Mouse (Mus musculus): ENCODE results near the gene Stam. TPM values are rescaled to one million over a fixed set of nuclear protein-coding genes. Genes with fewer than 3 reads are reported as not detected.
"Not testable (repeated sequence)": the region's sequence is repeated elsewhere in the genome, so short reads cannot be mapped to it uniquely, and the experiment has no call there.

The Stam gene
- polyA plus RNA-seq, 1 experiment: 31.6 TPM

GRCm38 (mm10) chr2:14055566-14056331 lies 18.1 kb upstream of the Stam start, which contains the start of gene Hacd1:
Gene Hacd1, minus strand, starts transcription at chr2:14056135.
- Histone ChIP-seq H3K4me3 (ENCODE audit: insufficient read depth, low read length) (peak within 1 kb of the TSS; percentile 99), H3K27ac (ENCODE audit: insufficient read depth, low read depth, low read length) (peak within 1 kb of the TSS; percentile 36; the same call in 1 of the 2 replicates), H3K4me1 (ENCODE audit: control insufficient read depth, insufficient read depth, low read length) (peaks cover 3% of the 10 kb centered on the region; the same call in 1 of the 2 replicates)
- TF ChIP-seq CTCF (IDR thresholded peaks at IDR 0.05; ENCODE audit: low read depth, low read length): no peak
- no peak for TF ChIP-seq POLR2A (IDR thresholded peaks at IDR 0.05; ENCODE audit: borderline replicate concordance, low read depth, low read length)

- Histone ChIP-seq H3K4me3 (ENCODE audit: insufficient read depth, low read length) (no peak overlapping the region), H3K27ac (ENCODE audit: insufficient read depth, low read depth, low read length) (no peak overlapping the region), H3K4me1 (ENCODE audit: control insufficient read depth, insufficient read depth, low read length) (no peaks in the 10 kb centered on the region)
- TF ChIP-seq POLR2A (IDR thresholded peaks at IDR 0.05; ENCODE audit: borderline replicate concordance, low read depth, low read length): no peak
- TF ChIP-seq CTCF (IDR thresholded peaks at IDR 0.05; ENCODE audit: low read depth, low read length): no peak
These were observed 7.9 kb upstream of the Stam start for GRCm38 (mm10) chr2:14065704-14066650.

- H3K4me3 ChIP-seq (ENCODE audit: insufficient read depth, low read length): no peak overlapping the region
- H3K27ac ChIP-seq (ENCODE audit: insufficient read depth, low read depth, low read length): no peak overlapping the region
- TF ChIP-seq POLR2A (IDR thresholded peaks at IDR 0.05; ENCODE audit: borderline replicate concordance, low read depth, low read length) (no peak), CTCF (IDR thresholded peaks at IDR 0.05; ENCODE audit: low read depth, low read length) (no peak)
- H3K4me1 ChIP-seq (ENCODE audit: control insufficient read depth, insufficient read depth, low read length): no peaks in the 10 kb centered on the region
These were observed 4.9 kb upstream of the Stam start for GRCm38 (mm10) chr2:14069027-14069426.

GRCm38 (mm10) chr2:14070466-14070865 lies 3.4 kb upstream of the Stam start:
- H3K27ac ChIP-seq (ENCODE audit: insufficient read depth, low read depth, low read length): no peak overlapping the region
- H3K4me3 ChIP-seq (ENCODE audit: insufficient read depth, low read length): no peak overlapping the region
- no peaks in the 10 kb centered on the region; the same call in 1 of the 2 replicates for H3K4me1 ChIP-seq (ENCODE audit: control insufficient read depth, insufficient read depth, low read length)
- TF ChIP-seq CTCF (IDR thresholded peaks at IDR 0.05; ENCODE audit: low read depth, low read length) (no peak), POLR2A (IDR thresholded peaks at IDR 0.05; ENCODE audit: borderline replicate concordance, low read depth, low read length) (no peak)

GRCm38 (mm10) chr2:14073008-14073361 lies 913 bp upstream of the Stam start:
- Histone ChIP-seq H3K4me1 (ENCODE audit: control insufficient read depth, insufficient read depth, low read length) (peaks cover 2% of the 10 kb centered on the region; the same call in 1 of the 2 replicates), H3K27ac (ENCODE audit: insufficient read depth, low read depth, low read length) (peak overlapping the region; percentile 97), H3K4me3 (ENCODE audit: insufficient read depth, low read length) (peak overlapping the region; percentile 74)
- TF ChIP-seq POLR2A (IDR thresholded peaks at IDR 0.05; ENCODE audit: borderline replicate concordance, low read depth, low read length) (no peak), CTCF (IDR thresholded peaks at IDR 0.05; ENCODE audit: low read depth, low read length) (no peak)

GRCm38 (mm10) chr2:14074221-14074901 lies 463 bp downstream of the Stam start:
- peaks cover 2% of the 10 kb centered on the region; the same call in 1 of the 2 replicates for H3K4me1 ChIP-seq (ENCODE audit: control insufficient read depth, insufficient read depth, low read length)
- H3K4me3 ChIP-seq (ENCODE audit: insufficient read depth, low read length): peak overlapping the region; percentile 74
- H3K27ac ChIP-seq (ENCODE audit: insufficient read depth, low read depth, low read length): peak overlapping the region; percentile 97
- TF ChIP-seq CTCF (IDR thresholded peaks at IDR 0.05; ENCODE audit: low read depth, low read length): no peak
- TF ChIP-seq POLR2A (IDR thresholded peaks at IDR 0.05; ENCODE audit: borderline replicate concordance, low read depth, low read length): no peak

- not testable (repeated sequence) for H3K4me1 ChIP-seq (ENCODE audit: control insufficient read depth, insufficient read depth, low read length); H3K4me3 ChIP-seq (ENCODE audit: insufficient read depth, low read length); H3K27ac ChIP-seq (ENCODE audit: insufficient read depth, low read depth, low read length)
These were observed 4.6 kb downstream of the Stam start for GRCm38 (mm10) chr2:14078527-14078926.

GRCm38 (mm10) chr2:14100533-14100932 lies 26.6 kb downstream of the Stam start:
- no peak overlapping the region for H3K27ac ChIP-seq (ENCODE audit: insufficient read depth, low read depth, low read length)
- no peak overlapping the region for H3K4me3 ChIP-seq (ENCODE audit: insufficient read depth, low read length)
- TF ChIP-seq POLR2A (IDR thresholded peaks at IDR 0.05; ENCODE audit: borderline replicate concordance, low read depth, low read length) (no peak), CTCF (IDR thresholded peaks at IDR 0.05; ENCODE audit: low read depth, low read length) (no peak)
- H3K4me1 ChIP-seq (ENCODE audit: control insufficient read depth, insufficient read depth, low read length): peaks cover 4% of the 10 kb centered on the region; the same call in 1 of the 2 replicates

- H3K4me1 ChIP-seq (ENCODE audit: control insufficient read depth, insufficient read depth, low read length): peaks cover 8% of the 10 kb centered on the region
- no peak overlapping the region for H3K27ac ChIP-seq (ENCODE audit: insufficient read depth, low read depth, low read length)
- TF ChIP-seq POLR2A (IDR thresholded peaks at IDR 0.05; ENCODE audit: borderline replicate concordance, low read depth, low read length): no peak
- TF ChIP-seq CTCF (IDR thresholded peaks at IDR 0.05; ENCODE audit: low read depth, low read length): no peak
- no peak overlapping the region for H3K4me3 ChIP-seq (ENCODE audit: insufficient read depth, low read length)
These were observed 28.7 kb downstream of the Stam start for GRCm38 (mm10) chr2:14102603-14103002.
